Mouse (Mus musculus): ENCODE data around the gene Pdhx. TPM values are rescaled to one million over a fixed set of nuclear protein-coding genes. Genes with fewer than 3 reads are reported as not detected.

Pdhx gene
- 1 to 10 TPM; 8.9 to 9.4 TPM for total RNA-seq (2023)

DNA sequence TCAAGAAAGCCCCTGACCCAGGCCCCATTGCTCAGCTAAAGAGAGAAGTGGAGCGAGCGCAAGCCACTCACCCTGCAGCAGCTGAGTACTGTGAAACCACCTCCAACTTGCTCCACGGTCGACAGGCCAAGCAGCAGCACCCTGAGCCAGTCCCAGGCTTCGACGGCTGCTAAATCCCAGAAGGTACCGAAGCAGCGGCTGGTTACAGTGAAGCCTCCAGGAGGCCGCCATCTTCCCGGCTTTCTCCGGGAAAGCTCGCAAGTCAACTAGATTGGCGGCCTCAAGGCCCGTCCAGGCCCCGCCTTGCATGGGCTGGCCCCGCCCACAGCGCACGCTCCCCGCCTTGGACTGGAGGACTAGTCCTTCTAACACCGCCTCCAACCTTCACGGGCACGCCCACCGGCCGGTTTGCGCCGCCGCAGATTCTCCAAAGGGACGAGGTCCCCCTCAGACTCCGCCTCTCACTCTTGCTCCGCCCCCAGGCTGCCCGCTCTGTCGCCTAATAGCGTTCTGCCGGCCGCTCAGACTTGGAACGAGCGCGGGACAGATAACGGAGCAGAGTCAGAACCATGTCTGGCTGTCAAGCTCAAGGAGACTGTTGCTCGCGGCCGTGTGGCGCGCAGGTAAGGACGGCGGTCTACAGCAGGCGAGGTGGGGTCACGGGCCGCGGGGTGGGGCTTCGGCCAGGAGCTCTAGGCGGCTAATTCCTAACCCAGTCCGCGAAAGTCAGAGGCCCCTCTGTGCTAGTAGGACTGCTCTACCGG is at the start of gene Pdhx, which contains the start of gene Apip:
Gene Pdhx, minus strand, starts transcription at position 295 of the 764 bp plus-strand sequence.
Gene Apip, plus strand, starts transcription at position 457 of the 764 bp plus-strand sequence.

Other genes starting within 250 kb of the Pdhx start
- gene Cd44, start 171.8 kb downstream of the Pdhx start, total RNA-seq (2023): 10 to 100 TPM; 61.3 to 82.2 TPM
- 10 to 100 TPM in 1 of 2 experiments, 1 to 10 TPM in 1; 6.5 to 10.4 TPM for gene Apip, start 162 bp upstream of the Pdhx start, total RNA-seq (2023)
- gene Ehf, start 229.8 kb upstream of the Pdhx start, total RNA-seq (2023): not detected